Mouse (Mus musculus) limb, embryonic 12.5 days (tissue): Measurements from ENCODE around the gene Ctnna3. TPM values are rescaled to one million over a fixed set of nuclear protein-coding genes. Genes with fewer than 3 reads are reported as not detected.

ENCODE experiments used
- ATAC-seq: fragments of 200-750 bp; cut with Nextera tagmentation; 2 replicates; pipeline ENCODE4 v1.8.0; 2017; ENCODE audit warnings: low read depth, moderate TSS enrichment; ENCODE audit not compliant: insufficient number of reproducible peaks, insufficient read depth, low FRiP score, low TSS enrichment
- H3K27ac ChIP-seq: fragments of 300-500 bp; sonication (generic); 2 replicates; pipeline ENCODE4 v1.5.1; 2016; ENCODE audit warnings: mild to moderate bottlenecking, moderate library complexity
- H3K27me3 ChIP-seq: fragments of 300-500 bp; sonication (generic); 2 replicates; pipeline ENCODE4 v1.6.1; 2016; ENCODE audit warnings: mild to moderate bottlenecking, moderate library complexity
- H3K36me3 ChIP-seq: fragments of 300-500 bp; sonication (generic); 2 replicates; pipeline ENCODE4 v1.6.1; 2016; ENCODE audit warnings: mild to moderate bottlenecking, moderate library complexity
- H3K4me1 ChIP-seq: fragments of 300-500 bp; sonication (generic); replicated peaks from 2 replicates; pipeline ENCODE4 v1.6.1; 2016
- H3K4me2 ChIP-seq: fragments of 300-500 bp; sonication (generic); 2 replicates; pipeline ENCODE4 v1.6.1; 2016; ENCODE audit warnings: mild to moderate bottlenecking, moderate library complexity
- H3K4me3 ChIP-seq: fragments of 300-500 bp; sonication (generic); replicated peaks from 2 replicates; pipeline ENCODE4 v1.5.1; 2016; ENCODE audit warnings: mild to moderate bottlenecking
- H3K9ac ChIP-seq: fragments of 300-500 bp; sonication (generic); replicated peaks from 2 replicates; pipeline ENCODE4 v1.6.1; 2016; ENCODE audit warnings: mild to moderate bottlenecking, moderate library complexity
- H3K9me3 ChIP-seq: fragments of 300-500 bp; sonication (generic); 2 replicates; pipeline ENCODE4 v1.6.1; 2016; ENCODE audit warnings: mild to moderate bottlenecking, moderate library complexity
- WGBS: fragments of 180-500 bp; shearing (Covaris S2); methylation state at CpG from one replicate; pipeline ENCODE4 v1.1.7; 2016; 5-methylcytosine and 5-hydroxymethylcytosine counted together
- polyA plus RNA-seq: library from polyadenylated mRNA; unstranded; fragments of >200 nt; fragmentation: Nextera tagmentation; extraction: Ambion mirVana; gene quantifications from 2 replicates; pipeline ENCODE4 v1.2.1, GENCODE M21; 2016

Ctnna3 gene
- polyA plus RNA-seq, 1 experiment from 2014 or later = 0.24 TPM

DNA sequence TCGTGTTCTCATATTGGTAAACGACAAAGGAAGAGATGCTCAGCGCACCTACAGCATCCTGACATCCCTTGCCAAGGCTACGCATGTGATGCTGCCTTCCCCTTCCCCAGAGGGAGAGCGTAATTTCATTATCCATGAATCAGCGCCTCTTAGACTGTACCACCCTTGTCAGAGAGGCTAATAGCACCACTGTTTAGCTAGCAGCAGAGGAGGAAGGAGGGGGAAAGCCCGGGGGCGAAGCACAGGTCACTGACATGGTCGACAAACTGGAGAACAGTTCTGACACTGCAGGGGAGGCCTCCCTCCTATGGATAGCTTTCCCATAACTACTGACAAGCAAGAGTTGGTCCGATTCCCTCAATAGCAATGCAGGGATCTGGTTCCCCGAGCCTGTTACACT lies 653.9 kb downstream of the Ctnna3 start:
- no peak overlapping the region for H3K9ac ChIP-seq
- H3K4me3 ChIP-seq = no peak overlapping the region
- no peak for ATAC-seq
- H3K36me3 ChIP-seq = no peaks in the 10 kb centered on the region
- WGBS = 68% methylated on average over 11 of the region's 11 CpGs
- H3K4me1 ChIP-seq = peaks cover 21% of the 10 kb centered on the region
- no peak overlapping the region for H3K4me2 ChIP-seq
- no peaks in the 10 kb centered on the region for H3K9me3 ChIP-seq
- H3K27me3 ChIP-seq = peaks cover 49% of the 10 kb centered on the region
- no peak overlapping the region for H3K27ac ChIP-seq

- H3K9ac ChIP-seq = no peak overlapping the region
- peaks cover 21% of the 10 kb centered on the region for H3K4me1 ChIP-seq
- no peak overlapping the region for H3K27ac ChIP-seq
- no peak overlapping the region for H3K4me3 ChIP-seq
- 43% methylated on average over 4 of the region's 4 CpGs for WGBS
- no peak overlapping the region for H3K4me2 ChIP-seq
- no peaks in the 10 kb centered on the region for H3K9me3 ChIP-seq
- peaks cover 54% of the 10 kb centered on the region for H3K27me3 ChIP-seq
- no peak for ATAC-seq
- H3K36me3 ChIP-seq = no peaks in the 10 kb centered on the region
Measured at GRCm38 (mm10) chr10:64084465-64084864, 654.6 kb downstream of the Ctnna3 start.

DNA sequence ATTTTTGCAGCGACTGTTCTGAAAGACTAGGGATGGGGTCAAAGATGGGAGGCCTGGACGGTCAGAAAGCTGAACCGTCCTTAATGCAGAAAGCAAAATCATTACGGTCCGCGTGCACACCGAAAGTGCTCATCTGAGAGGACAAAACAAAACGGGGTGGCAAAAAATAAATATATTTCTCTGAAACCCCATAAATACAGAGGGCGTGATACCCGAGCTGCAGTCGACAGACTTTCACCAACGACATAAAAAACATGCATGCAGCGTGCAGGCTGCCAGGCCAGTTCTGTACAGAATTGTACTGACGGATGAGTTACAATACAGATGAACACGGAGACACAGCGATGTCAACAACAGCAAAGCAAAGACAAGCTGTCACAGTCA lies 656.3 kb downstream of the Ctnna3 start:
- Histone ChIP-seq H3K27me3 (peaks cover 63% of the 10 kb centered on the region), H3K36me3 (no peaks in the 10 kb centered on the region), H3K4me3 (no peak overlapping the region), H3K27ac (no peak overlapping the region), H3K9me3 (no peaks in the 10 kb centered on the region), H3K4me1 (peaks cover 21% of the 10 kb centered on the region), H3K4me2 (peak overlapping the region; percentile 71; the same call in 1 of the 2 replicates), H3K9ac (no peak overlapping the region)
- 59% methylated on average over 16 of the region's 16 CpGs for WGBS
- ATAC-seq = no peak

- 3% methylated on average over 12 of the region's 12 CpGs for WGBS
- H3K27me3 ChIP-seq = peaks cover 65% of the 10 kb centered on the region
- no peaks in the 10 kb centered on the region for H3K9me3 ChIP-seq
- no peaks in the 10 kb centered on the region for H3K36me3 ChIP-seq
- peak overlapping the region; percentile 40 for H3K4me3 ChIP-seq
- peak overlapping the region; percentile 71 for H3K4me2 ChIP-seq
- no peak overlapping the region for H3K27ac ChIP-seq
- peaks cover 21% of the 10 kb centered on the region for H3K4me1 ChIP-seq
- ATAC-seq = no peak
- no peak overlapping the region for H3K9ac ChIP-seq
Measured at GRCm38 (mm10) chr10:64086567-64087391, 656.9 kb downstream of the Ctnna3 start.

- 0% methylated on average over 12 of the region's 12 CpGs for WGBS
- H3K36me3 ChIP-seq = no peaks in the 10 kb centered on the region
- H3K4me3 ChIP-seq = peak overlapping the region; percentile 40
- H3K27ac ChIP-seq = no peak overlapping the region
- no peak for ATAC-seq
- no peak overlapping the region for H3K9ac ChIP-seq
- peaks cover 61% of the 10 kb centered on the region for H3K27me3 ChIP-seq
- no peaks in the 10 kb centered on the region for H3K9me3 ChIP-seq
- H3K4me1 ChIP-seq = peaks cover 21% of the 10 kb centered on the region
- H3K4me2 ChIP-seq = peak overlapping the region; percentile 71
Measured at GRCm38 (mm10) chr10:64087521-64087920, 657.6 kb downstream of the Ctnna3 start.

DNA sequence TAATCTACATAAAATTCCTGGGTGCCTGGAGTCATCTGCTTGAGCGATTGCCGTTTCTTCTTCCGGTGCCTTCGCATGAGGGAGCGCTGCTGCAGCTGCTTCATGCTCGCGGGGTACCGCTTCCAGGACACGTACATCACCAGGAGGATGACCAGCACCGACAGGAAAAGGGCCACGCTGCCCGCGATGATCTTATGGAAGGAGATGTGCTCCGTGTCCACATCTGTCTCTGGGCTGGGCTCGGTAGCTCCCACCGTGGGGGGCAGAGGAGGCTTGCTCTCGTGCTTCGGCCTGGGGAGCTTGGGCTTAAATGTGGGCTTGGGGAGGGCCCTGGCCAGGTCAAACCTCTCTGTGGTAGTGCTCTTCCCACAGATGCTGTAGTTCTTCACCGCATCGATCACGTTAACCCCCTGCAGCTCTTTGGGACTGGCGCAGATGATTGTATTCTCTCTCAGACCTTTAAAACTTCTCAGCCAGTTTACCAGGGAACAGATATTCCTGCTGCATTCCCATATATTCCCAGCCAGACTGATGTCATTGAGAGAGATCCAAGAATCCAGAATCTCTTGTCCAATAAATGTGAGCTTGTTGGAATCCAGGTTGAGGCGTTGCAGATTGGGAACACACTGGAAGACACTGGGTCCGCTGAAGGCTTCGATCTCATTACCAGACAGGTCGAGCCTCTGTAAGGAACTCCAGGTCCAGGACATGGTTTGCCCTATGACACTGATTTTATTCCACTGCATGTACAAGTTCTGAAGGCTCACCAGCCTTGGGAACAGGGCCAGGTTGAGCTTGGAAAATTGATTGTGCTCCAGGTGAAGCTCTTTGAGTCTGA lies 658.3 kb downstream of the Ctnna3 start:
- peak overlapping the region; percentile 40 for H3K4me3 ChIP-seq
- no peak overlapping the region for H3K27ac ChIP-seq
- peaks cover 60% of the 10 kb centered on the region for H3K27me3 ChIP-seq
- 4% methylated on average over 26 of the region's 26 CpGs for WGBS
- no peaks in the 10 kb centered on the region for H3K9me3 ChIP-seq
- no peaks in the 10 kb centered on the region for H3K36me3 ChIP-seq
- peaks cover 21% of the 10 kb centered on the region for H3K4me1 ChIP-seq
- H3K4me2 ChIP-seq = peak overlapping the region; percentile 71
- no peak overlapping the region for H3K9ac ChIP-seq
- no peak for ATAC-seq

DNA sequence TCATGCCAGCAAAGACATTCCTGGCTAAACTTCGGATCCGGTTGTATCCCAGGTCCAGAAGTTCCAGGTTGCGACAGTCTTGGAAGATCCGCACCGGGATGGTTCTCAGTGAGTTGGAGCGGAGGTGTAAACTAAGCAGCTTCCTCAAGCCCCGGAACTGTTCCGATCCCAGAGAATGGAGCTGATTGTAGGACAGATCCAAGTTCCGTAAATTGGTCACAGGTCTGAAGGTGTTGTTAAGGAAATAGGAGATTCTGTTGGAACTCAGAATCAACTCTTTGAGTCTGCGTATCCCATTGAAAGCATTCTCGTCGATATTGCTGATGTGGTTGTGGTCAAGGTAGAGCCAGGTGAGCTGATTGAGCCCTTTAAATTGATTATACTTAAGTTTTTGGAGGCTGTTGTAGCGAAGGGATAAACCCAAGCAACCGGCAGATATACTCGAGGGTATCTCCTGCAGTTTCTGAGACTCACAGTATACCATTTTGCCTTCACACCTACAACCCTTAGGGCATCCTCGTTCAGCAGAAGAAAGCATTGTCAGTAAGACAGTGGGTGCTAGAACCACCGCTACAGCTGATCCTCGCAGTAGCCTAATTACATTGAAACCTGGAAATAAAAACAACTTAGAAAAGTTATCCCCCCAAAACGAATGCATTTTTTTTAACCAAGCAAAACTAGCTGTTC lies 659.0 kb downstream of the Ctnna3 start:
- Histone ChIP-seq H3K27ac (no peak overlapping the region), H3K36me3 (no peaks in the 10 kb centered on the region), H3K27me3 (peaks cover 55% of the 10 kb centered on the region), H3K4me3 (no peak overlapping the region), H3K9me3 (no peaks in the 10 kb centered on the region), H3K4me2 (peak overlapping the region; percentile 3; the same call in 1 of the 2 replicates), H3K4me1 (peaks cover 21% of the 10 kb centered on the region), H3K9ac (no peak overlapping the region)
- 19% methylated on average over 19 of the region's 19 CpGs for WGBS
- ATAC-seq = no peak

- Histone ChIP-seq H3K27me3 (peaks cover 53% of the 10 kb centered on the region), H3K9ac (0 out of 2 replicates have a peak within 1 kb of the TSS, but pooled peaks have one; percentile 31), H3K4me2 (peak within 1 kb of the TSS; percentile 60), H3K4me1 (peaks cover 21% of the 10 kb centered on the region), H3K27ac (no peak within 1 kb of the TSS), H3K4me3 (peak within 1 kb of the TSS; percentile 31), H3K9me3 (no peaks in the 10 kb centered on the region), H3K36me3 (no peaks in the 10 kb centered on the region)
- ATAC-seq = 0 out of 2 replicates have a peak, but pooled peaks have one; percentile 54
- 3% methylated on average over 22 of the region's 22 CpGs for WGBS
Measured at GRCm38 (mm10) chr10:64089680-64090460, 660.0 kb downstream of the Ctnna3 start, which contains the start of gene Lrrtm3. Gene Lrrtm3, minus strand, starts transcription at chr10:64090277.

GRCm38 (mm10) chr10:64096532-64096931 lies 666.6 kb downstream of the Ctnna3 start:
- no peak overlapping the region for H3K4me3 ChIP-seq
- no peaks in the 10 kb centered on the region for H3K27me3 ChIP-seq
- WGBS = 87% methylated on average over 1 of the region's 1 CpGs
- no peak overlapping the region for H3K9ac ChIP-seq
- ATAC-seq = no peak
- no peaks in the 10 kb centered on the region for H3K9me3 ChIP-seq
- H3K4me2 ChIP-seq = no peak overlapping the region
- no peaks in the 10 kb centered on the region for H3K36me3 ChIP-seq
- H3K27ac ChIP-seq = no peak overlapping the region
- no peaks in the 10 kb centered on the region for H3K4me1 ChIP-seq

GRCm38 (mm10) chr10:64115246-64115645 lies 685.3 kb downstream of the Ctnna3 start:
- no peak overlapping the region for H3K4me3 ChIP-seq
- no peak for ATAC-seq
- no peak overlapping the region for H3K9ac ChIP-seq
- no peak overlapping the region for H3K4me2 ChIP-seq
- no peaks in the 10 kb centered on the region for H3K4me1 ChIP-seq
- H3K9me3 ChIP-seq = 0 out of 2 replicates have a peak, but pooled peaks cover 4% of the 10 kb centered on the region
- WGBS = 89% methylated on average over 11 of the region's 11 CpGs
- H3K27me3 ChIP-seq = no peaks in the 10 kb centered on the region
- H3K27ac ChIP-seq = no peak overlapping the region
- no peaks in the 10 kb centered on the region for H3K36me3 ChIP-seq
